Mouse (Mus musculus): ENCODE data around the gene Mis18a. TPM values are rescaled to one million over a fixed set of nuclear protein-coding genes. Genes with fewer than 3 reads are reported as not detected.

The Mis18a gene
- 60.4 and 62.7 TPM in 2 replicates for polyA plus RNA-seq (2016; fragmentation: Nextera tagmentation; extraction: Ambion mirVana)

DNA sequence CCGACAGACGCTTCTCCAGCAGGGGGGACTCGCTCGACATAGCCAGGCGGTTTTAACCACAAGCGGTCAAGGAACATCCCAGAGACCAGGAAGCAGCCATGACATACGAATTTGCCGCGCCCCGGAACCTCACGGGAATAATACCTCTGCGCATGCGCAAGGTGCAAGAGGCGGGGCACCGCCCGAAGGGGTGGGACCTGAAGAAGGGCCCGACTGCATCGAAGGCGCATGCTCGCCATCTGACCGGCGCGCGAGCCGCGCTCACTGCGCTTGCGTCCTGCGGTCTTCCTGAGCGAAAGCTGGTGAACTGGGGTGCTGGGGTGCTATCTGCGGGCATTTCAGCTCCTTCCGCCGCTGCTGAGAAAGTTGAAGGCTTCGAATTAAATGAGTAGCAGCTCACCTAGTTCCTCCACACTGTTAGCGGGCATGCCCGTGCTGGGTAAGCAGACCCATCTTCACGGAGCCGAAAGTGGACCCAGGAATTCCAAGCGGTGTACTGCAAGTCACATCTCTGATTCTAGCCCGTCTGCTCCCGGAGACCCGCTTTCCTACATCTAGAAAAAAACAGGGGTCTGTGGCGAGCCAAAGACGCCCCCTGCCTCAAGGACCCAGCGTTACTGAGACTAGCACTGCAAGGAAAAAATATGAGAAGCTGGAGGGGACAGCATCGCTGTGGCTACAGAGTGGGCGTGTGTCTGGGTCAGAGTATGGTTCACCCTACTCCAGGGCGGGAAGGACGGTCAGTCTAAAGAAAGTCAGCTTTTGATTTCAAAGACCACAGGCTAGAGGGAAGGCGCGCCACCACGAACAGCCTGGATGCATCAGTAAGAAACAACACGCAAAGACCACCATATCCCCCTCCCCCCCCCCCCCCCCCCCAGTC is at the start of gene Mis18a:
Gene Mis18a, minus strand, starts transcription at position 172 of the 883 bp plus-strand sequence.
- Histone ChIP-seq H3K4me3 (peak within 1 kb of the TSS; percentile 86), H3K4me1 (peaks cover 13% of the 10 kb centered on the region), H3K9ac (replicated peaks) (peak within 1 kb of the TSS; percentile 74), H3K36me3 (peaks cover 8% of the 10 kb centered on the region; the same call in 1 of the 2 replicates), H3K9me3 (0 out of 2 replicates have a peak, but pooled peaks cover 4% of the 10 kb centered on the region), H3K4me2 (replicated peaks) (peak within 1 kb of the TSS; percentile 99), H3K27ac (replicated peaks) (peak within 1 kb of the TSS; percentile 52), H3K27me3 (no peaks in the 10 kb centered on the region)
- peak; percentile 96 for ATAC-seq (ENCODE audit: low FRiP score, low read depth)
- 1% methylated on average over 53 of the region's 53 CpGs for WGBS

GRCm38 (mm10) chr16:90775946-90776520 is 48.8 kb upstream of the Mis18a start:
- Histone ChIP-seq H3K36me3 (peaks cover 99% of the 10 kb centered on the region), H3K9ac (replicated peaks) (no peak overlapping the region; the same call in 1 of the 2 replicates), H3K4me3 (no peak overlapping the region), H3K4me2 (replicated peaks) (no peak overlapping the region), H3K4me1 (no peaks in the 10 kb centered on the region), H3K9me3 (no peaks in the 10 kb centered on the region), H3K27me3 (no peaks in the 10 kb centered on the region), H3K27ac (replicated peaks) (no peak overlapping the region)
- ATAC-seq (ENCODE audit: low FRiP score, low read depth), result no peak
- 85% methylated on average over 10 of the region's 10 CpGs for WGBS

DNA sequence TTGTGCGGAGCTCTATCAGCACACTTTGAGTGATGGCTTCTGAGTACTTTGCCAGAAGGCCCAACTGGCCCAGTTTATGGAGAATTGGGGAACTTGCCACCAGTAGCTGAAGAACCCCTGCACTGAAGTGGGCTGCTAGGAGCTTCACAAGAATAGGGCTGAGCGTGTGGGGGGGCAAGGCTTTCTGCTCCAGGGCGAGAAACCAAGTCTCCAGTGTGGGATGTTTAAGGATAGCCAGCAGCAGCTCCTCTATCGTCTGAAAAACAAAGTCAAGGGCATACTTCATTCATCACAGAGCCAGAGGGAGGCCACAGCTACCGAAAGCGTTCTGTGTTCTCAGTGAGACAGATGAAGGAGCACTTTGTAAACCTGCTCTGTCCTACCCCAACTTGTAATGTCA is 47.4 kb upstream of the Mis18a start:
- no peaks in the 10 kb centered on the region for H3K9me3 ChIP-seq
- H3K27me3 ChIP-seq, result no peaks in the 10 kb centered on the region
- H3K4me3 ChIP-seq, result no peak overlapping the region
- H3K9ac ChIP-seq (replicated peaks), result no peak overlapping the region
- no peaks in the 10 kb centered on the region for H3K4me1 ChIP-seq
- no peak overlapping the region for H3K4me2 ChIP-seq (replicated peaks)
- H3K36me3 ChIP-seq, result peaks cover 97% of the 10 kb centered on the region
- 89% methylated on average over 6 of the region's 6 CpGs for WGBS
- H3K27ac ChIP-seq (replicated peaks), result no peak overlapping the region
- ATAC-seq (ENCODE audit: low FRiP score, low read depth), result no peak

DNA sequence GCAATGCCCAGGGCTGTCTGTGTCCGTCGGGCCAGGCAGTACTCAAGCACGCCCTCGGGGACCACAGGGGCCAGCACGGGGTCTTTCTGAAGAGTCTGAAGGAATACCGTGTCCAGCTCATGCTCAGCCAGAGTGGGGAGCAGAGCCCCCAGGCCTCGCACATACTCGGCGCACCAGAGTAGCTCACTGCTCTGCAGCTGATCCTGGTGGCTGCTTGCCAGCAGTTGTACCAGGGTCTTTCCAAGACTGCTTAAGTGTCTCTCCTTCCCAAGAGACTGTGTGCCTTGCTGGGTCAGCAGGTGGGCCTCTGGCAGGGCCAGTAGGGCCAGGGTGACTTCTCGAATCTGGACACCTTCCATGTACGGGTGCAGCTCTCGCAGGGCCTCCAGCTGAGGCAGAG is 47.0 kb upstream of the Mis18a start:
- no peaks in the 10 kb centered on the region for H3K4me1 ChIP-seq
- H3K4me2 ChIP-seq (replicated peaks), result no peak overlapping the region
- H3K4me3 ChIP-seq, result no peak overlapping the region
- H3K27ac ChIP-seq (replicated peaks), result no peak overlapping the region
- H3K9me3 ChIP-seq, result 0 out of 2 replicates have a peak, but pooled peaks cover under 1% of the 10 kb centered on the region
- peaks cover 97% of the 10 kb centered on the region for H3K36me3 ChIP-seq
- H3K27me3 ChIP-seq, result no peaks in the 10 kb centered on the region
- no peak for ATAC-seq (ENCODE audit: low FRiP score, low read depth)
- 97% methylated on average over 12 of the region's 12 CpGs for WGBS
- no peak overlapping the region for H3K9ac ChIP-seq (replicated peaks)

DNA sequence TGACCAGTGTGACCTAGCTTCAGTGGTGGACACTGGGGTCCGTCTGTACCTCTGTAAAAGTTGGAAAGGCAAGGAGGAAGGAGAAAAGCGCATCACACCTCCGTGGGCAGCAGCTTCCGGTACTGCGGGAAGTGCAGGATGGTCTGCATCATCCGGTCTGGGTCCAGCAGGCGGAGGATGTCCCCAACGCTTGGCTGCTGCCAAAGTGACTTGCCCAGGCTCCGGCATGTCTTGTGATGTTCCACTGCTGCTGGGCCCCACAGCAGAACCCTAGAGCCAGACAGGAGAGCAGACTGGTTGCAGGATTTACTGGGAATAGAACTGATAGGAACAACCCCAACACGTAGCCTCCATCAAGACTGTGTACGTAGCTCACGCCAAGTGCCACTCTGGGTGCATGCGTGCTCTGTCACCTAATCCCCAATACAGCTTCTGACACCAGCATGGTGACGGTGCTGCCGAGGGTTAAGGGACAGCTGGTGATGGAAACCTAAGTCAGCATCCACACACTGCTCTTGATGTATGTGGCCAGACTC is 39.8 kb upstream of the Mis18a start:
- Histone ChIP-seq H3K9ac (replicated peaks) (no peak overlapping the region), H3K27ac (replicated peaks) (no peak overlapping the region), H3K36me3 (peaks cover 89% of the 10 kb centered on the region), H3K4me3 (no peak overlapping the region), H3K4me1 (no peaks in the 10 kb centered on the region), H3K27me3 (no peaks in the 10 kb centered on the region), H3K4me2 (replicated peaks) (no peak overlapping the region), H3K9me3 (0 out of 2 replicates have a peak, but pooled peaks cover 4% of the 10 kb centered on the region)
- no peak for ATAC-seq (ENCODE audit: low FRiP score, low read depth)
- WGBS, result 97% methylated on average over 15 of the region's 15 CpGs

- no peak overlapping the region for H3K9ac ChIP-seq (replicated peaks)
- H3K4me2 ChIP-seq (replicated peaks), result no peak overlapping the region
- H3K27ac ChIP-seq (replicated peaks), result no peak overlapping the region
- 0 out of 2 replicates have a peak, but pooled peaks cover 4% of the 10 kb centered on the region for H3K9me3 ChIP-seq
- H3K27me3 ChIP-seq, result no peaks in the 10 kb centered on the region
- peaks cover 89% of the 10 kb centered on the region for H3K36me3 ChIP-seq
- WGBS, result 90% methylated on average over 9 of the region's 9 CpGs
- ATAC-seq (ENCODE audit: low FRiP score, low read depth), result no peak
- no peak overlapping the region for H3K4me3 ChIP-seq
- no peaks in the 10 kb centered on the region for H3K4me1 ChIP-seq
Observed at GRCm38 (mm10) chr16:90765195-90765877, 38.1 kb upstream of the Mis18a start.

DNA sequence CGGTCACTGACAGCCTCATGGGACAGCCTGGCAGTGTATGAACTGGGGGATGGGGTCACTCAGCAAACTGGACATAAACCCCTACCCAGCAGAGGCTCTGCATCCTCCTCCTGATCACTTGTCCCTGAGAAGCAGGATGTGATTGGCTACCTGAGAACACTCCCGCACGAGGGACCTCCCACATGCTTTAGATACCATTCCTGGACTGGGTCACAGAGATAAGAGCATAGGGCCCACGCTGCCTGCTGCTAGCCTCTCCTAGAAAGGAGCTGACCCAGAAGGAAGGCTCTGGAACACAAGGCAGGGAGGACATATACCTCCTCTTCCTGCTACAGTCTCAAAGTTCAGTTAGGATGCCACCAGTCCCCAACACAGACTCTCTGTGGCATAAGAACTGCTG is 33.3 kb upstream of the Mis18a start:
- Histone ChIP-seq H3K4me1 (no peaks in the 10 kb centered on the region), H3K4me2 (replicated peaks) (no peak overlapping the region), H3K4me3 (no peak overlapping the region), H3K9me3 (no peaks in the 10 kb centered on the region), H3K36me3 (peaks cover 73% of the 10 kb centered on the region), H3K9ac (replicated peaks) (no peak overlapping the region), H3K27ac (replicated peaks) (no peak overlapping the region), H3K27me3 (no peaks in the 10 kb centered on the region)
- no peak for ATAC-seq (ENCODE audit: low FRiP score, low read depth)
- WGBS, result 85% methylated on average over 4 of the region's 4 CpGs

DNA sequence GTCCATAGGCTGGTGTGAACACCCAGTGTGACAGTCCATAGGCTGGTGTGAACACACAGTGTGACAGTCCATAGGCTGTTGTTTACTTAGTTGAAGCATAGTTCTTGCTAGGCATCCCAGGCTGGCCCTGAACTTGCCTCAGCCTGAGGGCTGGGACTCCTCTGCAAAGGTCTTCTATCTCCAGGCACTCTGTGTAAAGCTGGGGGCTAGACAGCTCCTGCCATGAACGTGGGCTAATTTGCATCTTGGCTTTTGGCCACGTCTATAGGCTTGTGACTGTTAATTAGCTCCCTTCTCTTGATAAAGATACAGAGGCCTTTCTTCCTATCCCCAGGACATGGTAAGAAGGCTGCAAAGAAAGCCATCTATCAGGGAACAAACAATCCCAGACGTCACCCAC is 32.1 kb upstream of the Mis18a start:
- no peaks in the 10 kb centered on the region for H3K9me3 ChIP-seq
- ATAC-seq (ENCODE audit: low FRiP score, low read depth), result 0 out of 2 replicates have a peak, but pooled peaks have one; percentile 16
- no peak overlapping the region for H3K4me2 ChIP-seq (replicated peaks)
- H3K27me3 ChIP-seq, result no peaks in the 10 kb centered on the region
- H3K4me3 ChIP-seq, result no peak overlapping the region
- H3K36me3 ChIP-seq, result peaks cover 77% of the 10 kb centered on the region
- 67% methylated on average over 3 of the region's 3 CpGs for WGBS
- no peak overlapping the region for H3K9ac ChIP-seq (replicated peaks)
- H3K27ac ChIP-seq (replicated peaks), result no peak overlapping the region
- H3K4me1 ChIP-seq, result no peaks in the 10 kb centered on the region

GRCm38 (mm10) chr16:90753386-90753941 is 26.3 kb upstream of the Mis18a start:
- WGBS, result 96% methylated on average over 13 of the region's 13 CpGs
- Histone ChIP-seq H3K9me3 (no peaks in the 10 kb centered on the region), H3K9ac (replicated peaks) (no peak overlapping the region), H3K27me3 (no peaks in the 10 kb centered on the region), H3K4me3 (no peak overlapping the region), H3K36me3 (peaks cover 59% of the 10 kb centered on the region), H3K27ac (replicated peaks) (no peak overlapping the region), H3K4me1 (no peaks in the 10 kb centered on the region), H3K4me2 (replicated peaks) (no peak overlapping the region)
- ATAC-seq (ENCODE audit: low FRiP score, low read depth), result no peak

DNA sequence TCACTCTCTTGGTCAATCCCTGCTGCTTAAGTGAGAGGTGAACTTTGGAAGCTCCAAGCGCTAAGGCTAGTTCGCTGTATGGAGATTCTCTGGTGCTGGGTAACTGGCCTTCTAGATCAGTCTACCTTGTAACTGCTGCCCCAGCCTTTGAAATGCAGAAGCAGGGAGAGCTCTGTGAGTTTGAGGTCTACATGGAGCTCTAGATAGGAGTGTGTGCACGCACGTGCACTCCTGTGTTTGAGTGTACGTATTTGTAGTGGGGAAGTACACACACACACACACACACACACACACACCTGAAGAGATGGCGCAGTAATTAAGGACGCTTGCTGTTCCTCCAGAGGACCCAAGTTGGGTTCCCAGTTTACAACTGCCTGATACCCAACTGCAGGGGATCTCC is 21.0 kb upstream of the Mis18a start:
- H3K4me1 ChIP-seq, result no peaks in the 10 kb centered on the region
- no peak for ATAC-seq (ENCODE audit: low FRiP score, low read depth)
- H3K36me3 ChIP-seq, result peaks cover 21% of the 10 kb centered on the region
- WGBS, result 96% methylated on average over 7 of the region's 7 CpGs
- no peak overlapping the region for H3K4me3 ChIP-seq
- no peak overlapping the region for H3K4me2 ChIP-seq (replicated peaks)
- H3K9me3 ChIP-seq, result no peaks in the 10 kb centered on the region
- no peak overlapping the region for H3K9ac ChIP-seq (replicated peaks)
- no peaks in the 10 kb centered on the region for H3K27me3 ChIP-seq
- no peak overlapping the region for H3K27ac ChIP-seq (replicated peaks)

- Histone ChIP-seq H3K27ac (replicated peaks) (no peak overlapping the region), H3K9me3 (no peaks in the 10 kb centered on the region), H3K4me3 (no peak overlapping the region), H3K4me2 (replicated peaks) (no peak overlapping the region), H3K9ac (replicated peaks) (no peak overlapping the region), H3K4me1 (peaks cover 5% of the 10 kb centered on the region; the same call in 1 of the 2 replicates), H3K36me3 (peaks cover 11% of the 10 kb centered on the region), H3K27me3 (no peaks in the 10 kb centered on the region)
- WGBS, result 89% methylated on average over 6 of the region's 6 CpGs
- no peak for ATAC-seq (ENCODE audit: low FRiP score, low read depth)
Observed at GRCm38 (mm10) chr16:90747143-90747542, 19.9 kb upstream of the Mis18a start.
